Mouse (Mus musculus) embryonic facial prominence, embryonic 12.5 days (tissue): ENCODE measurements around the gene Mybl2. TPM values are rescaled to one million over a fixed set of nuclear protein-coding genes. Genes with fewer than 3 reads are reported as not detected.

Experiments
- ATAC-seq: fragments of 200-750 bp; cut with Nextera tagmentation; 2 replicates; pipeline ENCODE4 v1.8.0; 2017; ENCODE audit not compliant: insufficient number of reproducible peaks, insufficient read depth, low FRiP score, low TSS enrichment
- H3K27ac ChIP-seq: fragments of 300-500 bp; sonication (generic); 2 replicates; pipeline ENCODE4 v1.5.1; 2016; ENCODE audit warnings: mild to moderate bottlenecking
- H3K27me3 ChIP-seq: fragments of 300-500 bp; sonication (generic); 2 replicates; pipeline ENCODE4 v1.6.1; 2016; ENCODE audit warnings: mild to moderate bottlenecking, moderate library complexity
- H3K36me3 ChIP-seq: fragments of 300-500 bp; sonication (generic); 2 replicates; pipeline ENCODE4 v1.6.1; 2016; ENCODE audit warnings: mild to moderate bottlenecking
- H3K4me1 ChIP-seq: fragments of 300-500 bp; sonication (generic); 2 replicates; pipeline ENCODE4 v1.6.1; 2016
- H3K4me2 ChIP-seq: fragments of 300-500 bp; sonication (generic); replicated peaks from 2 replicates; pipeline ENCODE4 v1.6.1; 2016; ENCODE audit warnings: mild to moderate bottlenecking, moderate library complexity
- H3K4me3 ChIP-seq: fragments of 300-500 bp; sonication (generic); 2 replicates; pipeline ENCODE4 v1.5.1; 2016; ENCODE audit warnings: mild to moderate bottlenecking
- H3K9ac ChIP-seq: fragments of 300-500 bp; sonication (generic); 2 replicates; pipeline ENCODE4 v1.6.1; 2016; ENCODE audit warnings: mild to moderate bottlenecking, moderate library complexity
- H3K9me3 ChIP-seq: fragments of 300-500 bp; sonication (generic); 2 replicates; pipeline ENCODE4 v1.6.1; 2016; ENCODE audit warnings: mild to moderate bottlenecking, moderate library complexity
- WGBS: fragments of 180-500 bp; shearing (Covaris S2); methylation state at CpG from one replicate; pipeline ENCODE4 v1.1.7; 2016; 5-methylcytosine and 5-hydroxymethylcytosine counted together
- polyA plus RNA-seq: library from polyadenylated mRNA; unstranded; fragments of >200 nt; fragmentation: Nextera tagmentation; extraction: Ambion mirVana; gene quantifications from 2 replicates; pipeline ENCODE4 v1.2.1, GENCODE M21; 2016

Gene Mybl2
- 33.9 and 35.2 TPM in 2 replicates for polyA plus RNA-seq

GRCm38 (mm10) chr2:163054335-163054840 lies at the start of gene Mybl2:
Gene Mybl2, plus strand, starts transcription at chr2:163054687.
- WGBS: under 1% methylated on average over 48 of the region's 48 CpGs
- peak; percentile 99 for ATAC-seq

GRCm38 (mm10) chr2:163007299-163007698 lies 47.2 kb upstream of the Mybl2 start:
- no peak overlapping the region for H3K4me2 ChIP-seq
- H3K9ac ChIP-seq: no peak overlapping the region
- H3K9me3 ChIP-seq: no peaks in the 10 kb centered on the region
- WGBS: 78% methylated on average over 4 of the region's 4 CpGs
- H3K4me1 ChIP-seq: no peaks in the 10 kb centered on the region
- no peaks in the 10 kb centered on the region for H3K27me3 ChIP-seq
- ATAC-seq: no peak
- no peak overlapping the region for H3K4me3 ChIP-seq
- no peaks in the 10 kb centered on the region for H3K36me3 ChIP-seq
- no peak overlapping the region for H3K27ac ChIP-seq

More at GRCm38 (mm10) chr2:163054335-163054840, at the start of gene Mybl2:
- H3K4me2 ChIP-seq: peak within 1 kb of the TSS; percentile 97
- no peaks in the 10 kb centered on the region for H3K36me3 ChIP-seq
- peak within 1 kb of the TSS; percentile 79 for H3K4me3 ChIP-seq
- peak within 1 kb of the TSS; percentile 52; the same call in 1 of the 2 replicates for H3K27ac ChIP-seq
- peak within 1 kb of the TSS; percentile 73 for H3K9ac ChIP-seq
- no peaks in the 10 kb centered on the region for H3K9me3 ChIP-seq
- H3K27me3 ChIP-seq: no peaks in the 10 kb centered on the region
- H3K4me1 ChIP-seq: peaks cover 19% of the 10 kb centered on the region

- ATAC-seq: peak; percentile 92
- no peaks in the 10 kb centered on the region for H3K36me3 ChIP-seq
- peaks cover 4% of the 10 kb centered on the region for H3K4me1 ChIP-seq
- H3K4me2 ChIP-seq: peak within 1 kb of the TSS; percentile 61
- peak within 1 kb of the TSS; percentile 67 for H3K27ac ChIP-seq
- no peaks in the 10 kb centered on the region for H3K27me3 ChIP-seq
- under 1% methylated on average over 57 of the region's 57 CpGs for WGBS
- no peaks in the 10 kb centered on the region for H3K9me3 ChIP-seq
- peak within 1 kb of the TSS; percentile 90 for H3K4me3 ChIP-seq
- peak within 1 kb of the TSS; percentile 83 for H3K9ac ChIP-seq
Measured at GRCm38 (mm10) chr2:163016916-163017743, 37.4 kb upstream of the Mybl2 start, which contains the start of gene Ift52. Gene Ift52, plus strand, starts transcription at chr2:163017354.

- Histone ChIP-seq H3K4me3 (no peak overlapping the region), H3K27ac (no peak overlapping the region), H3K9ac (no peak overlapping the region), H3K4me1 (no peaks in the 10 kb centered on the region), H3K27me3 (no peaks in the 10 kb centered on the region), H3K9me3 (no peaks in the 10 kb centered on the region), H3K4me2 (no peak overlapping the region), H3K36me3 (peaks cover 76% of the 10 kb centered on the region)
- ATAC-seq: no peak
- WGBS: 88% methylated on average over 5 of the region's 5 CpGs
Measured at GRCm38 (mm10) chr2:163031289-163031688, 23.2 kb upstream of the Mybl2 start.

GRCm38 (mm10) chr2:163031757-163032156 lies 22.7 kb upstream of the Mybl2 start:
- Histone ChIP-seq H3K4me3 (no peak overlapping the region), H3K27ac (no peak overlapping the region), H3K36me3 (peaks cover 77% of the 10 kb centered on the region), H3K4me2 (no peak overlapping the region), H3K9ac (no peak overlapping the region), H3K9me3 (no peaks in the 10 kb centered on the region), H3K27me3 (no peaks in the 10 kb centered on the region), H3K4me1 (no peaks in the 10 kb centered on the region)
- WGBS: 84% methylated on average over 2 of the region's 2 CpGs
- no peak for ATAC-seq

- no peak overlapping the region for H3K4me2 ChIP-seq
- ATAC-seq: no peak
- WGBS: 29% methylated on average over 4 of the region's 4 CpGs
Measured at GRCm38 (mm10) chr2:163032622-163033021, 21.9 kb upstream of the Mybl2 start.

GRCm38 (mm10) chr2:163039940-163040339 lies 14.5 kb upstream of the Mybl2 start:
- Histone ChIP-seq H3K27me3 (no peaks in the 10 kb centered on the region), H3K4me3 (no peak overlapping the region), H3K36me3 (peaks cover 69% of the 10 kb centered on the region), H3K27ac (no peak overlapping the region), H3K9me3 (no peaks in the 10 kb centered on the region), H3K9ac (no peak overlapping the region), H3K4me2 (no peak overlapping the region), H3K4me1 (no peaks in the 10 kb centered on the region)
- ATAC-seq: no peak
- 84% methylated on average over 7 of the region's 7 CpGs for WGBS

More at GRCm38 (mm10) chr2:163032622-163033021, 21.9 kb upstream of the Mybl2 start:
- Histone ChIP-seq H3K27me3 (no peaks in the 10 kb centered on the region), H3K4me3 (no peak overlapping the region), H3K9me3 (no peaks in the 10 kb centered on the region), H3K4me1 (no peaks in the 10 kb centered on the region), H3K36me3 (peaks cover 83% of the 10 kb centered on the region), H3K9ac (no peak overlapping the region), H3K27ac (no peak overlapping the region)

- Histone ChIP-seq H3K36me3 (peaks cover 28% of the 10 kb centered on the region), H3K4me1 (no peaks in the 10 kb centered on the region), H3K4me3 (no peak overlapping the region), H3K27me3 (no peaks in the 10 kb centered on the region), H3K27ac (no peak overlapping the region), H3K4me2 (peak overlapping the region; percentile 37), H3K9me3 (no peaks in the 10 kb centered on the region), H3K9ac (no peak overlapping the region)
- WGBS: 3% methylated on average over 10 of the region's 10 CpGs
- ATAC-seq: no peak
Measured at GRCm38 (mm10) chr2:163048125-163048524, 6.4 kb upstream of the Mybl2 start.

- Histone ChIP-seq H3K36me3 (peaks cover 22% of the 10 kb centered on the region), H3K27me3 (no peaks in the 10 kb centered on the region), H3K27ac (no peak overlapping the region), H3K9ac (no peak overlapping the region), H3K4me1 (peaks cover 4% of the 10 kb centered on the region; the same call in 1 of the 2 replicates), H3K9me3 (no peaks in the 10 kb centered on the region), H3K4me2 (no peak overlapping the region), H3K4me3 (no peak overlapping the region)
- 96% methylated on average over 2 of the region's 2 CpGs for WGBS
- ATAC-seq: no peak
Measured at GRCm38 (mm10) chr2:163049116-163049515, 5.4 kb upstream of the Mybl2 start.

- Histone ChIP-seq H3K4me3 (no peak overlapping the region), H3K27ac (no peak overlapping the region), H3K4me1 (peaks cover 19% of the 10 kb centered on the region), H3K36me3 (peaks cover 4% of the 10 kb centered on the region; the same call in 1 of the 2 replicates), H3K9ac (no peak overlapping the region), H3K27me3 (no peaks in the 10 kb centered on the region), H3K4me2 (no peak overlapping the region), H3K9me3 (no peaks in the 10 kb centered on the region)
- WGBS: 76% methylated on average over 1 of the region's 1 CpGs
- no peak for ATAC-seq
Measured at GRCm38 (mm10) chr2:163051691-163052090, 2.8 kb upstream of the Mybl2 start.

- H3K27me3 ChIP-seq: no peaks in the 10 kb centered on the region
- H3K27ac ChIP-seq: no peak overlapping the region
- ATAC-seq: no peak
- H3K9me3 ChIP-seq: no peaks in the 10 kb centered on the region
- 0 out of 2 replicates have a peak, but pooled peaks cover under 1% of the 10 kb centered on the region for H3K36me3 ChIP-seq
- peaks cover 19% of the 10 kb centered on the region for H3K4me1 ChIP-seq
- no peak overlapping the region for H3K9ac ChIP-seq
- no peak overlapping the region for H3K4me2 ChIP-seq
- WGBS: 18% methylated on average over 4 of the region's 4 CpGs
- no peak overlapping the region for H3K4me3 ChIP-seq
Measured at GRCm38 (mm10) chr2:163052101-163052500, 2.4 kb upstream of the Mybl2 start.

- Histone ChIP-seq H3K4me2 (no peak overlapping the region), H3K36me3 (no peaks in the 10 kb centered on the region), H3K4me1 (peaks cover 19% of the 10 kb centered on the region), H3K27me3 (no peaks in the 10 kb centered on the region), H3K27ac (no peak overlapping the region), H3K9me3 (no peaks in the 10 kb centered on the region), H3K9ac (no peak overlapping the region), H3K4me3 (no peak overlapping the region)
- WGBS: 68% methylated on average over 4 of the region's 4 CpGs
- no peak for ATAC-seq
Measured at GRCm38 (mm10) chr2:163052826-163053225, 1.7 kb upstream of the Mybl2 start.
